Mouse (Mus musculus) heart, embryonic 15.5 days (tissue): Measurements from ENCODE around the gene Appl2. TPM values are rescaled to one million over a fixed set of nuclear protein-coding genes. Genes with fewer than 3 reads are reported as not detected.

Source experiments
- ATAC-seq: fragments of 200-750 bp; cut with Nextera tagmentation; replicated peaks from 2 replicates; pipeline ENCODE4 v1.8.0; 2017; ENCODE audit warnings: low read depth, moderate TSS enrichment; ENCODE audit not compliant: insufficient number of reproducible peaks, insufficient read depth, low FRiP score
- H3K27ac ChIP-seq: fragments of 300-500 bp; sonication (generic); 2 replicates; pipeline ENCODE4 v1.5.1; 2015; ENCODE audit warnings: mild to moderate bottlenecking, inconsistent platforms
- H3K27me3 ChIP-seq: fragments of 300-500 bp; sonication (generic); 2 replicates; pipeline ENCODE4 v1.6.1; 2015; ENCODE audit warnings: inconsistent platforms
- H3K36me3 ChIP-seq: fragments of 300-500 bp; sonication (generic); 2 replicates; pipeline ENCODE4 v1.6.1; 2015; ENCODE audit warnings: mild to moderate bottlenecking, inconsistent platforms
- H3K4me1 ChIP-seq: fragments of 300-500 bp; sonication (generic); replicated peaks from 2 replicates; pipeline ENCODE4 v1.6.1; 2015; ENCODE audit warnings: inconsistent platforms
- H3K4me2 ChIP-seq: fragments of 300-500 bp; sonication (generic); 2 replicates; pipeline ENCODE4 v1.6.1; 2015; ENCODE audit warnings: inconsistent platforms, mild to moderate bottlenecking, moderate library complexity
- H3K4me3 ChIP-seq: fragments of 300-500 bp; sonication (generic); 2 replicates; pipeline ENCODE4 v1.5.1; 2015; ENCODE audit warnings: mild to moderate bottlenecking, inconsistent platforms
- H3K9ac ChIP-seq: fragments of 300-500 bp; sonication (generic); 2 replicates; pipeline ENCODE4 v1.6.1; 2015; ENCODE audit warnings: mild to moderate bottlenecking, inconsistent platforms
- H3K9me3 ChIP-seq: fragments of 300-500 bp; sonication (generic); replicated peaks from 2 replicates; pipeline ENCODE4 v1.6.1; 2016; ENCODE audit warnings: inconsistent platforms
- polyA plus RNA-seq: library from polyadenylated mRNA; unstranded; fragments of >200 nt; fragmentation: Nextera tagmentation; extraction: Ambion mirVana; gene quantifications from 2 replicates; pipeline ENCODE4 v1.2.1, GENCODE M21; 2015

Gene Appl2
- polyA plus RNA-seq, 1 experiment from 2014 or later = 34.0 TPM

- Histone ChIP-seq H3K4me1 (peaks cover 7% of the 10 kb centered on the region; the same call in 1 of the 2 replicates), H3K4me3 (no peak overlapping the region), H3K27ac (no peak overlapping the region), H3K4me2 (no peak overlapping the region), H3K27me3 (no peaks in the 10 kb centered on the region), H3K9ac (no peak overlapping the region), H3K36me3 (peaks cover 64% of the 10 kb centered on the region), H3K9me3 (no peaks in the 10 kb centered on the region)
- no peak for ATAC-seq
These were observed 85.5 kb downstream of the Appl2 start for GRCm38 (mm10) chr10:83563005-83563404.

Other genes starting within 250 kb of the Appl2 start
- 9.7 and 10.1 TPM in 2 replicates for gene Aldh1l2, start 114.6 kb downstream of the Appl2 start, polyA plus RNA-seq
- gene Washc4, start 105.0 kb downstream of the Appl2 start, polyA plus RNA-seq = 21.0 and 25.5 TPM in 2 replicates
- gene 1500009L16Rik, start 74.1 kb upstream of the Appl2 start, polyA plus RNA-seq = 19.0 and 32.3 TPM in 2 replicates